Comparison of ENCODE assay signal across 11 mouse cellular contexts in genomic region chr2:179093996-179094395, GRCm38 (mm10).
DNase-seq lines count a peak whose midpoint lies in the region.
"Had no signal": no experiment of that assay in that cellular context is flagged by ENCODE, and none has a peak within 500 bp of the region (broad histone marks: within the 10 kb centered on the region; RNA-seq: fewer than 3 reads in every experiment).

No protein-coding gene starts in this region.

- H3K27me3 ChIP-seq in embryonic facial prominence, embryonic 10.5 days (replicated peaks; ENCODE audit: low read depth, poor library complexity, severe bottlenecking): no peaks in the 10 kb centered on the region
- H3K27me3 ChIP-seq in limb, embryonic 10.5 days (ENCODE audit: low read depth, poor library complexity, severe bottlenecking): no peaks in the 10 kb centered on the region
- H3K27me3 ChIP-seq: megakaryocyte, embryonic 14.5 days had no signal

- H3K4me3 ChIP-seq in embryonic facial prominence, embryonic 10.5 days: no peak overlapping the region
- no peak overlapping the region for H3K4me3 ChIP-seq in limb, embryonic 10.5 days
- H3K4me3 ChIP-seq: megakaryocyte, embryonic 14.5 days had no signal

- DNase-seq in right cerebral cortex, postnatal 10 days (ENCODE audit: low spot score in 2 of 2): peak; percentile 29 to 37
- no peak for DNase-seq in right cerebral cortex, adult 18-20 months
- DNase-seq in kidney, adult 11 months: peak; percentile 24
- peak; percentile 4 to 8 for DNase-seq in layer of hippocampus, postnatal 14 days (ENCODE audit: low spot score in 2 of 2)
- no peak for DNase-seq in embryonic facial prominence, embryonic 10.5 days (ENCODE audit: low spot score)
- no peak for DNase-seq in gastrocnemius, postnatal 14 days
- no peak for DNase-seq in limb, embryonic 10.5 days (ENCODE audit: low spot score)
- no peak for DNase-seq in heart, postnatal 14 days
- DNase-seq: liver; thymus, adult 18-20 months had no signal

- no peak overlapping the region for H3K27ac ChIP-seq in embryonic facial prominence, embryonic 10.5 days (replicated peaks)
- H3K27ac ChIP-seq in limb, embryonic 10.5 days: no peak overlapping the region

- H3K9me3 ChIP-seq in embryonic facial prominence, embryonic 10.5 days: no peaks in the 10 kb centered on the region
- H3K9me3 ChIP-seq in limb, embryonic 10.5 days (replicated peaks): no peaks in the 10 kb centered on the region

- 0 out of 2 replicates have a peak, but pooled peaks cover 2% of the 10 kb centered on the region for H3K4me1 ChIP-seq in embryonic facial prominence, embryonic 10.5 days
- H3K4me1 ChIP-seq in limb, embryonic 10.5 days: no peaks in the 10 kb centered on the region
- H3K4me1 ChIP-seq: megakaryocyte, embryonic 14.5 days had no signal

- H3K36me3 ChIP-seq in embryonic facial prominence, embryonic 10.5 days (replicated peaks): no peaks in the 10 kb centered on the region
- no peaks in the 10 kb centered on the region for H3K36me3 ChIP-seq in limb, embryonic 10.5 days

- intact Hi-C loops in gastrocnemius, postnatal 14 days (cut with DNase I; ENCODE audit: low total_unique reads): no loop called here
- intact Hi-C loops in heart, postnatal 14 days (cut with DNase I): no loop called here

- 78% methylated on average over 11 of the region's 11 CpGs for WGBS in embryonic facial prominence, embryonic 10.5 days
- WGBS in limb, embryonic 10.5 days: 87% methylated on average over 11 of the region's 11 CpGs

Comparison
In these comparisons a context has a peak if more than half of its experiments do, and no peak if none do; other contexts are left out.
1. DNase-seq: peak in right cerebral cortex, postnatal 10 days (2 of 2), kidney, adult 11 months (single experiment) and layer of hippocampus, postnatal 14 days (2 of 2); none in right cerebral cortex, adult 18-20 months (single experiment), embryonic facial prominence, embryonic 10.5 days (single experiment), gastrocnemius, postnatal 14 days (single experiment), limb, embryonic 10.5 days (single experiment) and heart, postnatal 14 days (0 of 2).